Comparison of ENCODE assay signal across 22 mouse cellular contexts in genomic region chr11:70869263-70869662, GRCm38 (mm10). TPM values are rescaled to one million over a fixed set of nuclear protein-coding genes. Genes with fewer than 3 reads are reported as not detected.
DNase-seq lines count a peak whose midpoint lies in the region; TF ChIP-seq lines count a peak whose summit lies in the region.
"Had no signal": no experiment of that assay in that cellular context is flagged by ENCODE, and none has a peak within 500 bp of the region (broad histone marks: within the 10 kb centered on the region; RNA-seq: fewer than 3 reads in every experiment).

No protein-coding gene starts in this region.

- no peaks in the 10 kb centered on the region for H3K4me1 ChIP-seq in testis, adult 2 months (ENCODE audit: control insufficient read depth, insufficient read depth, low read length)
- H3K4me1 ChIP-seq: embryonic facial prominence, embryonic 12.5 days had no signal

- TF ChIP-seq CTCF in testis, adult 2 months (IDR thresholded peaks at IDR 0.05; ENCODE audit: control insufficient read depth, insufficient read depth, insufficient replicate concordance, low read depth, low read length): no peak

- no peak for TF ChIP-seq POLR2A in testis, adult 2 months (IDR thresholded peaks at IDR 0.05; ENCODE audit: control insufficient read depth, low read depth, low read length)

- no peak overlapping the region for H3K4me3 ChIP-seq in testis, adult 2 months (ENCODE audit: control insufficient read depth, low read depth, low read length)
- H3K4me3 ChIP-seq: embryonic facial prominence, embryonic 10.5 days; embryonic facial prominence, embryonic 12.5 days; forebrain, embryonic 13.5 days; forebrain, embryonic 15.5 days had no signal

- no peaks in the 10 kb centered on the region for H3K36me3 ChIP-seq in testis, adult 2 months (ENCODE audit: control insufficient read depth, insufficient read depth, low read length)
- H3K36me3 ChIP-seq: embryonic facial prominence, embryonic 10.5 days; embryonic facial prominence, embryonic 12.5 days; forebrain, embryonic 15.5 days had no signal

- H3K27me3 ChIP-seq in testis, adult 2 months (ENCODE audit: control insufficient read depth, insufficient read depth, low read length): no peaks in the 10 kb centered on the region
- H3K27me3 ChIP-seq: CH12.LX; embryonic facial prominence, embryonic 12.5 days; forebrain, embryonic 13.5 days; forebrain, embryonic 15.5 days; Patski had no signal

- H3K27ac ChIP-seq in testis, adult 2 months (ENCODE audit: control insufficient read depth, insufficient read depth, low read depth, low read length): peak overlapping the region; percentile 43; the same call in 1 of the 2 replicates
- H3K27ac ChIP-seq: embryonic facial prominence, embryonic 10.5 days; embryonic facial prominence, embryonic 12.5 days; forebrain, embryonic 13.5 days; forebrain, embryonic 15.5 days had no signal

- peak; percentile 62 for DNase-seq in adrenal gland, adult 2 months
- DNase-seq in adrenal gland, adult 18-20 months (ENCODE audit: low spot score in 2 of 2): no peak
- DNase-seq in adrenal gland, postnatal 10 days: peak; percentile 40
- no peak for DNase-seq in adrenal gland, postnatal 25 days
- no peak for DNase-seq in testis, postnatal 10 days (ENCODE audit: low spot score)
- no peak for DNase-seq in ovary, adult 18-20 months (ENCODE audit: low spot score)
- DNase-seq: B cell, adult 2 months; cerebellum, adult 11-12 months; cerebellum, adult 2 months; cerebellum, adult 9-10 months; cerebellum, postnatal 10 days; cerebellum, postnatal 25 days; forebrain, postnatal 0 days had no signal

RNA-seq across cellular contexts. Expression of gene Rabep1, which starts 24.7 kb away (rescaled TPM):
- total RNA-seq in adrenal gland, adult 2 months (2021): 100 to 1,000 TPM; 141 to 170 TPM
- 21.3 and 25.9 TPM in 2 replicates for polyA plus RNA-seq in adrenal gland, adult 2 months (2012; rRNA removed)
- total RNA-seq in adrenal gland, adult 18-20 months (2021): 100 to 1,000 TPM; 125 to 136 TPM
- 10 to 100 TPM; 73.1 to 75.0 TPM for total RNA-seq in adrenal gland, postnatal 10 days (2021)
- total RNA-seq in adrenal gland, postnatal 25 days (2021): 166 and 181 TPM in 2 replicates
- 2.8 and 3.4 TPM in 2 replicates for polyA plus RNA-seq in testis, adult 2 months (2012; rRNA removed)

RNA-seq across cellular contexts. Expression of gene Scimp, which starts 56.9 kb away (rescaled TPM):
- 1 to 10 TPM in 1 of 2 experiments, under 1 TPM in 1; 0.81 to 3.5 TPM for total RNA-seq in adrenal gland, adult 2 months (2021)
- polyA plus RNA-seq in adrenal gland, adult 2 months (2012; rRNA removed): 1.2 and 1.3 TPM in 2 replicates
- 1 to 10 TPM; 1.1 to 1.9 TPM for total RNA-seq in adrenal gland, adult 18-20 months (2021)
- total RNA-seq in adrenal gland, postnatal 10 days (2021): under 1 TPM; 0.27 to 0.57 TPM
- total RNA-seq in adrenal gland, postnatal 25 days (2021): 0.79 and 0.90 TPM in 2 replicates
- 0.13 and 0.16 TPM in 2 replicates for polyA plus RNA-seq in testis, adult 2 months (2012; rRNA removed)
- total RNA-seq: forebrain, postnatal 0 days; G1E had no signal
- polyA plus RNA-seq: embryonic facial prominence, embryonic 10.5 days; embryonic facial prominence, embryonic 12.5 days; forebrain, embryonic 11.5 days; forebrain, embryonic 13.5 days; forebrain, embryonic 15.5 days; forebrain, postnatal 0 days; G1E had no signal

Comparison
In these comparisons a context has a peak if more than half of its experiments do, and no peak if none do; other contexts are left out.
1. DNase-seq: peak in adrenal gland, adult 2 months (single experiment) and adrenal gland, postnatal 10 days (single experiment); none in adrenal gland, adult 18-20 months (0 of 2), adrenal gland, postnatal 25 days (single experiment), testis, postnatal 10 days (single experiment) and ovary, adult 18-20 months (single experiment).